Mouse (Mus musculus): ENCODE measurements around the gene Usp32.

- no peak for TF ChIP-seq CTCF (conservative IDR thresholded peaks at IDR 0.05; ENCODE audit: insufficient read depth, insufficient read length, low read depth, low read length)
- TF ChIP-seq POLR2A (IDR thresholded peaks at IDR 0.05; ENCODE audit: low read depth, low read length), result no peak
These were observed 38.5 kb upstream of the Usp32 start for GRCm38 (mm10) chr11:85178413-85178812.
